Mouse (Mus musculus) limb, embryonic 12.5 days (tissue): ENCODE measurements around the gene Prkag2. TPM values are rescaled to one million over a fixed set of nuclear protein-coding genes. Genes with fewer than 3 reads are reported as not detected.
"Not testable (repeated sequence)": the region's sequence is repeated elsewhere in the genome, so short reads cannot be mapped to it uniquely, and the experiment has no call there.

Experiments used
- ATAC-seq: fragments of 200-750 bp; cut with Nextera tagmentation; 2 replicates; pipeline ENCODE4 v1.8.0; 2017; ENCODE audit warnings: low read depth, moderate TSS enrichment; ENCODE audit not compliant: insufficient number of reproducible peaks, insufficient read depth, low FRiP score, low TSS enrichment
- H3K27ac ChIP-seq: fragments of 300-500 bp; sonication (generic); 2 replicates; pipeline ENCODE4 v1.5.1; 2016; ENCODE audit warnings: mild to moderate bottlenecking, moderate library complexity
- H3K27me3 ChIP-seq: fragments of 300-500 bp; sonication (generic); 2 replicates; pipeline ENCODE4 v1.6.1; 2016; ENCODE audit warnings: mild to moderate bottlenecking, moderate library complexity
- H3K36me3 ChIP-seq: fragments of 300-500 bp; sonication (generic); 2 replicates; pipeline ENCODE4 v1.6.1; 2016; ENCODE audit warnings: mild to moderate bottlenecking, moderate library complexity
- H3K4me1 ChIP-seq: fragments of 300-500 bp; sonication (generic); replicated peaks from 2 replicates; pipeline ENCODE4 v1.6.1; 2016
- H3K4me2 ChIP-seq: fragments of 300-500 bp; sonication (generic); 2 replicates; pipeline ENCODE4 v1.6.1; 2016; ENCODE audit warnings: mild to moderate bottlenecking, moderate library complexity
- H3K4me3 ChIP-seq: fragments of 300-500 bp; sonication (generic); replicated peaks from 2 replicates; pipeline ENCODE4 v1.5.1; 2016; ENCODE audit warnings: mild to moderate bottlenecking
- H3K9ac ChIP-seq: fragments of 300-500 bp; sonication (generic); replicated peaks from 2 replicates; pipeline ENCODE4 v1.6.1; 2016; ENCODE audit warnings: mild to moderate bottlenecking, moderate library complexity
- H3K9me3 ChIP-seq: fragments of 300-500 bp; sonication (generic); 2 replicates; pipeline ENCODE4 v1.6.1; 2016; ENCODE audit warnings: mild to moderate bottlenecking, moderate library complexity
- WGBS: fragments of 180-500 bp; shearing (Covaris S2); methylation state at CpG from one replicate; pipeline ENCODE4 v1.1.7; 2016; 5-methylcytosine and 5-hydroxymethylcytosine counted together
- polyA plus RNA-seq: library from polyadenylated mRNA; unstranded; fragments of >200 nt; fragmentation: Nextera tagmentation; extraction: Ambion mirVana; gene quantifications from 2 replicates; pipeline ENCODE4 v1.2.1, GENCODE M21; 2016

The Prkag2 gene
- polyA plus RNA-seq, 1 experiment from 2014 or later, result 24.1 TPM

DNA sequence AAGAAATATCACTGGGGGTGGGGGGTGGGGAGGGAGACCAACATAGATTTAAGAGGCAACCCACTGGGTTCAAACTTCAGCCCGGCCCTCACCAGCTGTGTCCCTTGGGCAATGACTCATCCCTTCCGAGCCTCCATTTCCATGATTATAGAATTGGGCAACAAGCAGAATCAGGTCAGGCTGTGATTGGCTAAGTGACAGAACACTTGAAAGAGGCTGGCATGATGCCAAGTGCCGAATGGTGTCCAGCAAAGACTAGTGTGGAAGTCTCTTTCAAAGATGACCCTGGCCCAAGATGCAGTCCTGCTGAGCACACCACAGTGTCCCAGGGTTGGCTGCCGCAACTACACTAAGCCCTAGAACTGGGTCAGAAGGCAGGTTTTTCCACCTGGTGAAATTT lies 14.2 kb downstream of the Prkag2 start:
- Histone ChIP-seq H3K4me2 (no peak overlapping the region), H3K36me3 (no peaks in the 10 kb centered on the region), H3K9ac (no peak overlapping the region), H3K4me3 (no peak overlapping the region), H3K27me3 (no peaks in the 10 kb centered on the region), H3K27ac (no peak overlapping the region), H3K9me3 (no peaks in the 10 kb centered on the region), H3K4me1 (no peaks in the 10 kb centered on the region)
- ATAC-seq, result no peak
- 79% methylated on average over 4 of the region's 4 CpGs for WGBS

DNA sequence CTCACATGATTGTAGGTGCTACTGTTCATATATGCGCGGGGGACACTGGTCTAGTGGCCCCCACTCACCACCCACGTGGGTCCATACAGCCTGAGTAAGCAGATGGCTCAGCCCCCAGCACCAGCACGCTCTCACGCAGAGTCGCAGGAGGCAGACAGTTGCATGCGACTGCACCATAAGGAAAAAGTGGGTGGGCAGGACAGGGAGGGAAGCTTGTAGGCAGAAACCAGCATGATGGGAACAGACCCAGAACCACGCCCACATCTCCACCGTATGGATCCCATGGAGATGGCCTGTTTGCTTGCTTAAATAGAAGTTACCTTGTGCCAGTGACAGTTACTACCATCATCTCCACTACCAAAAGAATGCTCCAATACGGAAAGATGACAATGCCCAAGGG lies 15.3 kb downstream of the Prkag2 start:
- H3K4me1 ChIP-seq, result no peaks in the 10 kb centered on the region
- H3K4me3 ChIP-seq, result no peak overlapping the region
- ATAC-seq, result no peak
- H3K36me3 ChIP-seq, result no peaks in the 10 kb centered on the region
- H3K9ac ChIP-seq, result no peak overlapping the region
- 87% methylated on average over 10 of the region's 10 CpGs for WGBS
- H3K27me3 ChIP-seq, result no peaks in the 10 kb centered on the region
- H3K27ac ChIP-seq, result no peak overlapping the region
- H3K9me3 ChIP-seq, result no peaks in the 10 kb centered on the region
- H3K4me2 ChIP-seq, result no peak overlapping the region

DNA sequence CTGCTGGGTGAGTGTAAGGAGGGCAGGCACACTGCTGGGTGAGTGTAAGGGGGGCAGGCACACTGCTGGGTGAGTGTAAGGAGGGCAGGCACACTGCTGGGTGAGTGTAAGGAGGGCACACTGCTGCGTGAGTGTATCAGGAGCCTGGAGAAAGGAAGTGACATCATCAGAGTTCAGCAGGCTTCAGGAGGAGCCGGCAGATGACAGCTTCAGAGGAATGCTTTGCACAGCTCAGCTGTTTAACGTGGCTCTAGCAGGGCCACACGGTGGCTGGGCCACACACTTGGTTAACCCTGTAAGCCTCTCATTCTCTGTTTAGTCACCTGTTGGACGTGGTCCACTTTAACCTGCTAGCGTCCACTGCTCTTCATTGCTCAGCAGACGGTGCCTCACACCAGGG lies 16.6 kb downstream of the Prkag2 start:
- no peak for ATAC-seq
- H3K27me3 ChIP-seq, result no peaks in the 10 kb centered on the region
- no peak overlapping the region for H3K27ac ChIP-seq
- no peak overlapping the region for H3K4me3 ChIP-seq
- H3K36me3 ChIP-seq, result no peaks in the 10 kb centered on the region
- no peak overlapping the region for H3K4me2 ChIP-seq
- H3K9ac ChIP-seq, result no peak overlapping the region
- WGBS, result 47% methylated on average over 7 of the region's 7 CpGs
- no peaks in the 10 kb centered on the region for H3K4me1 ChIP-seq
- H3K9me3 ChIP-seq, result no peaks in the 10 kb centered on the region

DNA sequence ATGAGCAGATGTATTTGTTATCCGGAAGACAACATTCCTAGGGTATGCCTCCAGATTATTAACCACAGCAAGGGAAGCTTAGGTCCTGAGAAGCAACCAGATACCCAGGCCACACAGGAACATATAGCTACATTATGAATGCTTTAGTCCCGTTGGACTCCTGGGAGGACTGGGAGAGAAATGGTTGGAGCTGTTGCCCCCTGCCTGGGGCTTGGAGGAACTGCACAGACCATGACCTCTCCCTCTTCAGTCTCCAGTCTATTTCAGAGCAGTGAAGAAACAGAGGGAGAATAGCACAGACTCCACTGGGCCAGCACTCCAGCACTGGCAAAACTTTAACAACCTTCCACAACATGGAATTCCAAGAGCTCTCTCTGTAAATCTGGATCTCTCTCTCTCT lies 17.9 kb downstream of the Prkag2 start:
- no peak overlapping the region for H3K9ac ChIP-seq
- H3K4me1 ChIP-seq, result peaks cover 3% of the 10 kb centered on the region; the same call in 1 of the 2 replicates
- WGBS, result 45% methylated on average over 2 of the region's 2 CpGs
- no peaks in the 10 kb centered on the region for H3K36me3 ChIP-seq
- no peaks in the 10 kb centered on the region for H3K9me3 ChIP-seq
- no peak overlapping the region for H3K4me3 ChIP-seq
- H3K27me3 ChIP-seq, result no peaks in the 10 kb centered on the region
- no peak for ATAC-seq
- H3K4me2 ChIP-seq, result no peak overlapping the region
- no peak overlapping the region for H3K27ac ChIP-seq

DNA sequence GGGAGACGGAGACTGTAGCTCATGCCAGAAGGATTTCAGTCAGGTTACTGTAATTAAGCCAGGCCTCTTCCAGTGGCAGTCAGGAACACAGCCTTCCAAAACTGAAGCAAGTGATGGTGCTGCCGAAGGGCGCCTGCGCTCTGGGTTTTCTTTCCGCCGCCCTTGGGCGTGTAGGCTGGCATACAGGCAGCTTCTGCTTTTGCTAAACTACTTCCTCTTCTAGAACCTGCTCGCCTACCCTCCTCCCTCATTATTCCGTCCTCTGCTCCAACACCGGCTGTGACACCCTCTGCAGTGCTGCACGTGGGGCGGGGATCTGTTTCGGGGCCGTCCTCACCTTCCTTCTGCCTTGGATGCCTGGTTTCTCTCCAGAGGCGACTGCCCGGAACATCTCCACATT lies 18.9 kb downstream of the Prkag2 start:
- Histone ChIP-seq H3K36me3 (no peaks in the 10 kb centered on the region), H3K4me2 (no peak overlapping the region), H3K27ac (no peak overlapping the region), H3K4me1 (peaks cover 3% of the 10 kb centered on the region; the same call in 1 of the 2 replicates), H3K9ac (no peak overlapping the region), H3K27me3 (no peaks in the 10 kb centered on the region), H3K4me3 (no peak overlapping the region), H3K9me3 (no peaks in the 10 kb centered on the region)
- WGBS, result 67% methylated on average over 16 of the region's 16 CpGs
- no peak for ATAC-seq

DNA sequence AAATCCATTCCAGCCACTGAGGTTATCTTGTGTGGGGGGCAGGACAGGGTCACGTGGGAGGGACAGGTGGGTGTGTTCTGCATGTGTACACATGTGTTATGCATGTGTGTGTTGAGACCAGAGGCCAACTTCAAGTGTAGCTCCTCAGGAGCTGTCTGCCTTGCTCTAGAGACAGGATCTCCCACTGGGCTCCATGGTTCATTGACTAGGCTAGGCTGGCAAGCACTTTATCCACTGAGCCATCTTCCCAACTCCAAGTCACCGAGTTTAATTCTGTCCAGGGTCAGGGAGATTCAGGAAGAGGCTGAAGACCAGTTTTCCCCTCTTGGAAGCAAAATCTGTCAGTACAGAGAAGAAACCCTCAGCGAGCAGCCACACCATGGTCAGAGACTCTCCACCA lies 19.4 kb downstream of the Prkag2 start:
- H3K4me1 ChIP-seq, result peaks cover 3% of the 10 kb centered on the region; the same call in 1 of the 2 replicates
- no peak overlapping the region for H3K9ac ChIP-seq
- no peaks in the 10 kb centered on the region for H3K9me3 ChIP-seq
- no peaks in the 10 kb centered on the region for H3K36me3 ChIP-seq
- no peak for ATAC-seq
- WGBS, result 80% methylated on average over 3 of the region's 3 CpGs
- no peak overlapping the region for H3K4me2 ChIP-seq
- no peaks in the 10 kb centered on the region for H3K27me3 ChIP-seq
- H3K4me3 ChIP-seq, result no peak overlapping the region
- H3K27ac ChIP-seq, result no peak overlapping the region

DNA sequence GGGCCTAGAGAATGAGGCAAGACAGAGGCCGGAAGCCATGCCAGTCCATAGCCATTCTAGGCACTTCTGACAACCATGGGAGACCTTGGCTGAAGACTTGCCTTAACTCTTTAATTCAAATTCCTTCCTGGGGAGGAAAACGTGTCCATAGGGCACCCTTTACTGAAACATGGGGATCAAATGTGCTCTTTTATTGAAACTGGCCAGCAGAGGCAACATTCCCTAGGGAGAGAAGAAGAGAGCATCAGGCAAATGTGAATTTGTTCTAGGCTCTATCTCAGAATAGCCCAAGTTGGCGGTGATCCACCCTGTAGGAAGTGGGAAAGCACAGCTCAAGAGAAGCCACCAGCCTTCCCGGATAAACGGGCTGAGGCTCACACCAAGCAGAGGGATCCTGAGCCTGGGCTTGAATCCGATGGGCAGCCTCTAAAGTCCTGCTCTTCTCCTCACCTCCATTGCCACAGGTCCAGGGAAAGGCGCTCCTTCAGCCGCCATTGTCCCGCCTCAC lies 19.9 kb downstream of the Prkag2 start:
- H3K4me2 ChIP-seq, result no peak overlapping the region
- 90% methylated on average over 9 of the region's 9 CpGs for WGBS
- H3K27me3 ChIP-seq, result no peaks in the 10 kb centered on the region
- no peak overlapping the region for H3K4me3 ChIP-seq
- no peak overlapping the region for H3K27ac ChIP-seq
- peaks cover 3% of the 10 kb centered on the region; the same call in 1 of the 2 replicates for H3K4me1 ChIP-seq
- H3K36me3 ChIP-seq, result no peaks in the 10 kb centered on the region
- H3K9me3 ChIP-seq, result no peaks in the 10 kb centered on the region
- ATAC-seq, result no peak
- H3K9ac ChIP-seq, result no peak overlapping the region

DNA sequence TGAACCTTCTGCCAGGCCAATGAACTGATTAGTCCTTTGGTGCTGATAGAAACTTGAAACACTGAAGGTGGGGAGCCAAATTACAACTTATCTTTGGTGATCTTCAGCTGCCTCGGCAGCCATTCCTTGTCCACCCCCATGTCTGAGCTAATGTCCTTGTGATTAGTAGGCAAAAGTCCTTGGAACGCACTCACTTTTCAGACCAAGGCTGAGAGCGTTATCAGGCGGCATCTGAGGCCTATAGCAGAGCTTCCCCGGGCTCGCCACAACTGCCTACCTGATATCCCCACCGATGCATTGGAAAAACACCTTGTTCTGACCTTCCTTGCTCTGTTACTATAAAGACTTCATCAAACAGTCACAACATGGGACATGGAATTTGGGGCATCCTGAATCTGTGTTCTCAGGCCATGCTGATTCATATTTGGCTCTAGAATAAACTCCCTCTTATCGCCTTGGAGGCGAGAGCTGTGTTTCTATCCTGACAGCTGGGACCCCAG lies 20.6 kb downstream of the Prkag2 start:
- H3K4me3 ChIP-seq, result no peak overlapping the region
- ATAC-seq, result no peak
- no peak overlapping the region for H3K27ac ChIP-seq
- WGBS, result 92% methylated on average over 9 of the region's 9 CpGs
- H3K36me3 ChIP-seq, result no peaks in the 10 kb centered on the region
- H3K4me2 ChIP-seq, result no peak overlapping the region
- no peak overlapping the region for H3K9ac ChIP-seq
- no peaks in the 10 kb centered on the region for H3K9me3 ChIP-seq
- H3K4me1 ChIP-seq, result peaks cover 3% of the 10 kb centered on the region; the same call in 1 of the 2 replicates
- no peaks in the 10 kb centered on the region for H3K27me3 ChIP-seq

DNA sequence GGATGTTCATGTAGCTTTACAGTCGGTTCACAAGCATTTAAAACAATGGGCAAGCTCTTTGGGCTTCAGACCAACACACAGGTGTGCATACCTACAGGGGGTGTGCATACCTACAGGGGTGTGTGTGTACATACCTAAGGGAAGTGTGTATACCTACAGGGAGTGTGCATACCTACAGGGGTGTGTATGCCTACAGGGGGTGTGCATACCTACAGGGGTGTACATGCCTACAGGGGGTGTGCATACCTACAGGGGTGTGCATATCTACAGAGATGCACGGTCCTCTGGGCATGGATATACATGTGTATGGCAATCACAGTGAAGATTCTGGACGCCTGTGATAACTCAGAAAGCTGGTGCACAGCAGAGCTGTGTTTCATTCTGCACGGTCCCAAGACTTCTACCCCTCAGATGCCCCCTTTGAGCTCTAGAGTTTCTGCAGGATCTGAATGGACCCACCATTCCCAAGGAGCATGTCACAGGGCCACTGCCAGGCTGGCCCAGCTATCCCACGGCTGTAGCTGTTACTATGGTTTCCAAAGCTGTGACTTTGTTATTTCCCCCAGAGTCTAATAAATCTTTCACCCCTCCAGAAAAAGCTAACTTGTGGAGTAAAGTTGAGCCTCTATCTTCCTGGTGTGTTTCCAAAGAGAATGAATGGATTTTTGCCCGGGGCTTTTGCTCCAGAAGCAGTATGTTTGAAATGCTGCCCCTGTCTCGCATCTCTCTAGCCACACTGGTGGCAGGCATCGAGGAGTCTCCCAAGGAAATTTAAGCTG lies 22.4 kb downstream of the Prkag2 start:
- Histone ChIP-seq H3K4me3 (no peak overlapping the region), H3K9ac (no peak overlapping the region), H3K36me3 (no peaks in the 10 kb centered on the region), H3K9me3 (no peaks in the 10 kb centered on the region), H3K27me3 (no peaks in the 10 kb centered on the region), H3K4me2 (no peak overlapping the region), H3K4me1 (peaks cover 3% of the 10 kb centered on the region; the same call in 1 of the 2 replicates), H3K27ac (no peak overlapping the region)
- ATAC-seq, result no peak
- WGBS, result 63% methylated on average over 8 of the region's 8 CpGs

DNA sequence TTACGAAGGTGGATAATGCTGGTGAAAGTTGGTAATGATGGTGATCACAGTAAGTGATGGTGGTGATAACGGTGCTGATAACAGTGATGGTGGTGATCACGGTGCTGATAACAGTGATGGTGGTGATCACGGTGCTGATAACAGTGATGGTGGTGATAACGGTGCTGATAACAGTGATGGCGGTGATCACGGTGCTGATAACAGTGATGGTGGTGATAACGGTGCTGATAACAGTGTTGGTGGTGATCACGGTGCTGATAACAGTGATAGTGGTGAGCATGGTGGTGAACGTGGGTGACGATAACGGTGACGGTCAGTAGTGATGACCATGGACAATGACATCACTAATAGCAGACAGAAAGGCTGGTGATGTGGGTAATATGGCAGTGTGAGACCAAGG lies 23.2 kb downstream of the Prkag2 start:
- ATAC-seq, result not testable (repeated sequence)
- 95% methylated on average over 13 of the region's 13 CpGs for WGBS

DNA sequence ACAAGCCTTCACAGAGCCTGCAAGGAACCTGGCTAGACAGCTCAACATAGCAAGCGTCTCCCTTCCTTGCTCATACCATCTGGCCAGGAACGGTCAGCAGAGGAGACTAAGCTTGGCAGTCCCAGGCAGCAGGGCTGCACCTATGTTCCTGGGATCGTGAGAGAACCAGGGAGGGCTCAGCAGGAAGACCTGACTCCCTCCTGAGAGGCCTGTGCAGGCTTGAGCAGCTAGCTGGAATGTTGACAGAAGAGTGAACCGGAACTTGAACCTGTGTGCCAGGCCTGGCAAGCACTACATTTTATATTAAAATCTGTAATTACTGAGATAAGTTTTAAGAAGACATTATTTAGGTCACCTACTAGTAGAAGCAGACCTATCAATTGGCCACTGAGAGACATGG lies 24.8 kb downstream of the Prkag2 start:
- ATAC-seq, result no peak

More for the DNA sequence above, 23.2 kb downstream of the Prkag2 start:
- not testable (repeated sequence) for H3K4me3 ChIP-seq, H3K27ac ChIP-seq, H3K9me3 ChIP-seq, H3K4me1 ChIP-seq, H3K36me3 ChIP-seq, H3K4me2 ChIP-seq, H3K27me3 ChIP-seq, H3K9ac ChIP-seq

More for the DNA sequence above, 24.8 kb downstream of the Prkag2 start:
- Histone ChIP-seq H3K4me1 (peaks cover 3% of the 10 kb centered on the region; the same call in 1 of the 2 replicates), H3K36me3 (no peaks in the 10 kb centered on the region), H3K4me3 (no peak overlapping the region), H3K4me2 (no peak overlapping the region), H3K9ac (no peak overlapping the region), H3K27ac (no peak overlapping the region), H3K9me3 (no peaks in the 10 kb centered on the region), H3K27me3 (no peaks in the 10 kb centered on the region)
- 76% methylated on average over 4 of the region's 4 CpGs for WGBS
